Mouse (Mus musculus) spleen, postnatal 10 days (tissue): ENCODE results near the gene Sos2.

Source experiments
- DNase-seq, 2 experiments: peaks; one replicate each; pipeline ENCODE4 v3.0.0; 2021 to 2022; ENCODE audit warnings: low spot score in 2 of 2

Gene Sos2

DNA sequence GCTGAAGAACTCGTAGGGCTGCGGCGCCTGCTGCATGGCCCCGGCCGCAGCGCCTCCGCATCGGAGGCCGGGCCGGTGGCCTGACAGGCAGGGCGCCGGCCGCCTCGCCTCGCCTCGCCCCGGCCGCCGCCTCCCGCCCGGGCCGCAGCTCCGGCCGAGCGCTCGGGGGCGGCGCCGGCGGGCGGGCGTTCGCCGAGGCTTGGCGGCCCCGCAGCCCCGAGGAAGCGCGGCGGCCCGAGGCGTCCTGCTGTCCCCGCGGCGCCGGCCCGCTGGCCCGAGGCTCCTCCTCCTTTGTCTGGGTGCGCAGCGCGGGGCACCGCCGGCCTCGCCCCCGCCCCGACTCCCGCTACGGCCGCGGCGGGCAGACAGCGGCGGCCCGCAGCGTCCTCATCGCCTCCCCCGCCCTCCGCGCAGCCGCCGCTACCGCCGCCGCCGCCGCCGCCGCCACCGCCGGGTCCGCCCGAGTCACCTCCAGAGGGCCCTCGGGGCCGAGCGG lies at the start of gene Sos2:
Gene Sos2 (minus strand): TSS at position 287 of the 496 bp plus-strand sequence.
- DNase-seq, result peak in 1 of 2 experiments; percentile 72

DNA sequence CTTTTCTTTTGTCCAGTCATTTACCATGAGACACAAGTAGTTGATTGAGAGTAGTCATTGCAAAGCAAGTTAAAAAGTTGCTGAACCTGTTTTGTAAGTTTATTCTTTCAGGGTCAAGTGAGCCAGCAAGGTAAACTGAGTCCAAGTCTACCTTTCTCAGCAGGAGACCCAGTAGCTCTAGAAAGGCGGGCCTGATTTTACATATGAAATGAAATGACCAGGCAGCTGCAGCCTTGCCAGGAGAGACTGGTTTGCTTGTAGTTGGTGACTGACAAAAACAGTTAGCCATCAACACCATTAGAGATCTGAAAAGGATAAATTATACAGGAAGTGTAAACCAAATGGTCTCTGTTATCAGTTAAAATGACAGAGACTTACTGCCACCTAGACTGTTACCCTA lies 48.7 kb upstream of the Sos2 start:
- DNase-seq, result no peak

DNA sequence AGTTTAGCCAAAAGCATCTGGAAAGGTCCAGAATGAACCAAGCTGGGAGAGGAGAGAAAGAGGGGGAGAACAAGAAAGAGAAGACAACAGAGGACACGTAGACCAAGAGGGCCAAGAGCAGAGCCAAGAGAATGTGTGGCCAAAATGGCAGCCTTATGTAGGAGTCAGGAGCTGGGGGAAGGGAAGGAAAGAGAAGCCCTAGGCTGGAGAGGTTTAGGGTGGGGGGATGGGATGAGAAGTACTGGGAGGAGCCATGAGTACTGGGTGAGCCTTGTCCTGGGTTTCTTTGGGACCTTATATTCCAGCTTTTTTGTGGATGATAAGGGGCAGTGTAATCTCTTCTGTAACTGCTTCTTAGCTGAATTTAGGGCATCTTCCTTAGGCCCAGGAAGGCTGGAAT lies 47.6 kb upstream of the Sos2 start:
- DNase-seq, result no peak

DNA sequence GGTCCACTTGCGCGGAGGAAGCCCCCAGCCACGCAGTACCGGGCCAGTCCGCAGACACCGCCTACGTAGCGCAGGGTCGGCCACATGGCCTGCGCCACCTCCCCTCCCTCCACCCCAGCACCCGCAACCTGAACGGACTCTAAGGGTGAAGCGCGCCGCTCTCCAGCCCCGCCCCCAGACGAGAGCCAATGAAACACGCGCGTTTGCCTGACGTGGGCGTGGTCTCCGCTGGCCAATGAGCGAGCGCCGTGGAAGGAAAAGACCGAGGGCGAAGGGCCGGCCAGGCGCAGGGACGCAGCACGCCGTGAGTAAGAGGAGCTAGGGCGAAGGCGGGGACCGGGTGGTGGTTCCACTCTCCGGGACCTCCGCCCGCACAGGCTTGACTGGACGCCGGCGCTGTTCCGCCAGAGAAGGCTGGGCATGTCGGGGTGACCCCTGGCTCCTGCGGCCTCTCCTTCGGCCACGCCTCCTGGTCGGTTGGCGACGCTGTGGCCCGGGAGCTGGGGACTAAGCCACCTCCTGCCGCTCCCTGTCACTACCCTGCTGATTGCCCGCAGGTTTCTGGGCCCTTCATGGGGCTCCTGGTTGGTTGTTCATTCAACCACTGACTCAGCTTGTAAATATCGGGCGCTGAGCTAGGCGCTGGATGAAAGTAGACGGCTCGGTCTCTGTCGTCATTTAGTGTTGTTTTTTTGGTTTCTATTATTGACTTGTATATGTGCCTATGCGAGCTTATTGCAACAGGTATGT lies 43.2 kb upstream of the Sos2 start, which contains the start of the genes L2hgdh and Atp5s:
Gene L2hgdh (minus strand): TSS at position 163 of the 750 bp plus-strand sequence.
Gene Atp5s (plus strand): TSS at position 240 of the 750 bp plus-strand sequence.
- DNase-seq, result peak; percentile 96 to 99

DNA sequence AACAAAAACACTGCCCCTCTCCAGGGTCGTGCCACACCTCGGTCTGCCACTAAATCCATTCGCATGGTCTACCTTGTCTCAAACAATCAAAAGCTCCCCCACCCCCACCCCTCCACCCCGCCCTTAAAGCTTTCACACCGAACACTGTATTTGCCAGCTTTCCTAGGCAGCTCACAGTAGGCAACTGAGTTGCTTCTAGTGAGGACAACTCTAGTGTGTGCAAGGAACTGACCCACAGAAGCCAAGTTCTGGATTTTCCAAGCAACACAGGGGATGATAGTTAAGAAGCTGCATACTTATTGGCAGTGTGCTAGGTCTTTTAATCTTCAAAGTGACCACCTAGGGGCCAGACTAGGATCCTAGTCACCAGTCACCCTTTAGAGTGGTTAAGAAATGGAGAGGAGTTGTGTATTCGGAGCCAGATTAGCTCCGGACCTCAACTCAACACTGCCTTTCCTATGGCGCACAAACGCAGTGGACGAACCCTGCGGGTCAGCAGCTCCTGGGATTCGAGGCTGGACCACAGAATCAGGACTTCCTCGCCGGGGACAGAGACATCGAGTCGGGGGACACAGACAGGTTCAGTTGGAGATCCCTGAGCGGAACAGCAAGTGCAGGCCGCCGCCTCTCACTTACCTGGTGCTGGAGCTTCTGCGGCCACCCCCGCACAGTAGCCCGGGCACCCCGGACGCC lies 42.5 kb upstream of the Sos2 start:
- DNase-seq, result no peak

DNA sequence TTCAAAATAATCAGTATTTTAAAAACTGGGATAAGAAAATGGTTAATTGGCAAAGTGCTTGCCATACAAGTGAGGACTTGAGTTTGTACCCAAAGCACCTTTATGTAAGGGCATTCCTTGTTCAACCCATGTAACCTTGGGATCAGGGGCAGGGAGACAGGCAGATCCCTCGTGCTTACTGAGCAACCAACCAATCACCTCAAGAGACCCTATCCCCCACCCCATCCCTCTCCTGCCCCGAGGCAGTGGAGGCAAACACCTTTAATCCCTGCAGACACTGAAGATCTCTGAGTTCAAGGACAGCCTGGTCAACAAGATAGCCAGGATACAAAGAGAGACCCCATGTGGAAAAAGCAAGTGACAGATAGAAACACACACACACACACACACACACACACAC lies 41.7 kb upstream of the Sos2 start:
- DNase-seq, result no peak

DNA sequence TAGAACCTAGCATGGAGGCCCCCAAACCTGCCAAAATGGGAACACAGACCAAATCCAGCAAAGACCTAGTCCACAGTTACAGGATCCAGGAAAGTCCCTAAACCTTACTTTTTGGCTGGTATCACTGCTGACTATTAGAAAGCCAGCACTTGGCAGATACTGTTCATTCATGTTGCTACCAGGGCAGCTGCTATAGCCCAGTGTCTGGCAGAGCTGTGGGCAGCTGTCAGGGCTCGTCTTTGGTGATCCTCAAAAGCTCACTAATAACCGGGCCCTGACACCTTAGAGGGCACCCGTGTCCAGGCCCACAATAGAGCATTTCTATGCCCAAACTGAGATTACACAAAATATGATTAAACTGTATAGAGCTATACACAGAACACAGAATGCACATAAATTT lies 41.2 kb upstream of the Sos2 start:
- DNase-seq, result no peak

DNA sequence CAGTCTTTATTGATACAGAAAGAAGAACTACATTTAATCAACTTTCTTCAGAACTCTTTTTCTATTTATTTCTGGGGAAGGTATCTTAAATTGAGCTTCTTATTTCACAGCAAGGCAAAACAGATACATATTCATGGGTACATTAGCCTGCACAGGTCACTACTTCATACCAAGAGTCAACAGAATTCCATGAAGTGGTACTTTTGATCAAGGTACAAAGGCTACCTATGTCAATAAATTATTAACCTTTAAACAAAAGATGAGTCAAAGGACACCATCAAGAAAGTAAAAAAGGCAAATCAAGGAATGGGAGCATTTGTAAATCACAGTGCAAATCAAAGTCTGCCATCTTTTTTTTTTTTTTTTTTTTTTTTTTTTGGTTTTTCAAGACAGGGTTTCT lies 32.0 kb upstream of the Sos2 start:
- no peak for DNase-seq

DNA sequence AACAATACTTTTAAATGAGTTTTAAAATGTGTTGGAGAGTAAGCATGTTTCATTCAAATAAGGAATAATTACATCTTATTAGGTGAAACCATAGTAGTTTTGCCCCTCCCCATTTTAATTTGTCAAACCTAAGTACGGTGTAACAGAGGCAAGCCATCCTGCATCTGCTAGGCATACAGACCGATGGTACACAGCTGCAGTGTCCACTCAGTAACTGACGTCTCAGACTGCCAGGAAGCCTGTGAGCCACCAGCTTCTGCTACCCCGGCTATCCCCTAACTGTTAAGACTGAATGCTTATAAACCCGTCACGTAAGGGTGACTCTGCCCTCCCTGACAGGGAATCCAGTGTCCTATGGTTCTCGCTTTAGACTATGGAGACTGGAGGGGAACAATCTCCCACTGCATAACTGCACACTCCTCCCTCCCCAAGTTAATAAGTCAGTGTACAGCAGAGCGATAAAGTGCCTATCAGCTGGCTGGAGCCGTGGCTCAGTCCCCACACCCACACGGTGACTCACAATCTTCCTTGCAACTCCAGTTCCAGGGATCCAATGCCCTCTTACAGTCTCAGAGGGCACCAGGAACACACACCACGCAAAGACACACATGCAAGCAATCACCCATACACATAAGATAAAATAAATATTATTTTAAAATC lies 23.3 kb upstream of the Sos2 start:
- DNase-seq, result no peak

DNA sequence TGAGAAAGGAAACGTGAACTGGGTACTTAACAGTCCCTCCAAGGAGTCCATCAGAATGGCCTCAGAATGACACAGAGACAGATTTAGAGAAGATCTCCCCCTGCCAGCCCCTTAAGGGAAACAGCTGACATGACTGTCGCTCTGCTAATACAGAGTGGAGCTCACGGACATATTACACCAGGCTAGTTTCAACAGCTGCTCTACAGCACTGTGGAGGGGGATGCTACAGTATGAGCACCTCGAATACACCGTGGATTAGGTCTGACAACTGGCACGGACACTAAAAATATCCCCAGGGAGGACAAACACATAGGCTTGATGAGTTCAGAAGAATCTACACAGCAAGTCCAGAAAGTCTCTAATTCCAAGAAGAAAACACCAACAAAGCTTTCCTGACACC lies 16.7 kb upstream of the Sos2 start:
- DNase-seq, result no peak

DNA sequence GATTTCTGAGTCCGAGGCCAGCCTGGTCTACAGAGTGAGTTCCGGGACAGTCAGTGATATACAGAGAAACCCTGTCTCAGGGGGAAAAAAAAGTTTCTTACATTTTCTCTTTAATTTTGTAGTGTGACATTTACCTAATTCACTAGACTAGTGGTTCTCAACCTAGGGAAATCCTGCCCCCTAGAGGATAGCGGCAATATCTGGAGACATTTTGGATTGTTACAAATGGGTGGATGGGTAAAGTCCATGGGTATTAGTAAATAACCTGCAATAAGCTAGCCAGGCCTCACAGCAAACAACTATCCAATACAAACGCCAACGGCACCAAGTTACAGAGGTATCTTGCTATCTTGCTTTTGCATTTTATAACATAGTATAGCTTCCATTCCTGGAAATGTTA lies 15.1 kb upstream of the Sos2 start:
- DNase-seq, result peak; percentile 28 to 72

DNA sequence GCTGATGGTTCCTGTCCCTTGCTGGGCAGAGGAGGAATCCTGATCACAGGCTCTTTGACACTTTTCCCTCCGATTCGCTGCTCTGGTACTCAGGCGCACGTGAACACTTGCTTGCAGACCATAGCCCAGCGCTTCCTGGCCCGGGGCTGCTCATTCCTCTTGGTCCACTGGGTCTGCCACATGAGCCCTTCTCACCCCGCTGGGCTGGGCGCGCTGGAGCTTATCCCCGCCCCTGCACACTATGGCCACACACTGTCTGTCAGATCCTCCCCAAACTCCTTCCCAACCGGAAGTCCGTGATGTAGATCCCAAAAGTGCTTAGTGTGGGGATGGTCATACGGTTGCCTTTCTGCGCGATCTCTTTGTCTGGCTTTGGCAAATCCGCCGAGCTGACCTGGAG lies 11.8 kb upstream of the Sos2 start:
- DNase-seq, result no peak

DNA sequence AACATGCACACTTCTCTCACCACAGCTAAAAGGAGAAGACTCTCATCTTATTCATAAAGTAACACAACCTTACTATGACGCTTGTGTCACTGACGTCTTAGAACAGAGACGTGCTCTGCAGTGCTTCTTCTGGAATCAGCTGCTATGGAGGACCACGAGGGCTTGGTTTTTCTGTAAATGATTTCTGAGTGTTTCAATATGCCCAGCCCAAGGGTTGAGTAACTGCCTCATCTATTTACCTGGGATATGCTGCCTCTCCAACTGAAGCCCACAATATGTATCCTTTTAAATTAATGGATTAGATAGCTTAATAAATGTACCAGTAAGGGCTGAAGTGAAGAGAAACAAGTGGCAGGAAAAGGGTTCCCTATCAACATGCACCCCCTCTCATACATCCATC lies 9.1 kb upstream of the Sos2 start:
- DNase-seq, result no peak

DNA sequence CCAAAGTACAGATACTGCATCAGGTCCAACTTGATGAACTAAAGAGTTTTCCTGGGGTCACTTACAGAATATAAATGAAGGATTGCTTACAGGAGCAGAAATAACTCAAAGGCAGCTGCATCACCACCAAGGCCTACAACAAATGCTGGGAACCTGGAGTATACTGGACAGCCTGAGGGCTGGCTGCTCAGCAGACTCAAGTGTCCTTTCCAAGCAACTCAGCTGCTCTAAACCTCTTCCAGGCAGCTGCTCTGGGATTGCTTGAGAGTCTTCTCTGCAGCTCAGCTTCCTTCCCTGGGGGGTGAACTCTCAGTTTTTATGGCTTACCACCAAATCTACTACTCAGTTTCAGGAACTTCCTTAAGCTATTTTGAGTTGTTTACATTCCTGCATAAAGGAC lies 7.4 kb upstream of the Sos2 start:
- DNase-seq, result no peak

DNA sequence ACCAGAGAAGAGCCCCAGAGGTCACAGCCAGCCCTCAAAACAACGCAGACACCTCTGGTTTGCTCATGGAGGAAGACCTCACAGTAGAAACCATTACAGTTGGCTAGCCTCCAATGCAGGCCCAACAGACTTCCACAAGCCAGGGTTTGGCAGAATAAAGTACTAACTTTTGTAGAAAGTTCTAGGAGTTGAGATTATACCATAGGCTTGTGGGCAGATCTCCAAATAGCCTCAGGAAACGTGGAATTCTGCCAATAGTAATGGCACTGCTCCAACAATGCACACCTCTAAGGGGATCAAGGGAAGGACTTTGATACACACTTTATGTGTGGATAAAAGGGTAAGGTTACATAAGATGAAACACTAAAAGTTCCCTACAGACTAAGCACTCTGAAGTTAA lies 6.7 kb upstream of the Sos2 start:
- no peak for DNase-seq

DNA sequence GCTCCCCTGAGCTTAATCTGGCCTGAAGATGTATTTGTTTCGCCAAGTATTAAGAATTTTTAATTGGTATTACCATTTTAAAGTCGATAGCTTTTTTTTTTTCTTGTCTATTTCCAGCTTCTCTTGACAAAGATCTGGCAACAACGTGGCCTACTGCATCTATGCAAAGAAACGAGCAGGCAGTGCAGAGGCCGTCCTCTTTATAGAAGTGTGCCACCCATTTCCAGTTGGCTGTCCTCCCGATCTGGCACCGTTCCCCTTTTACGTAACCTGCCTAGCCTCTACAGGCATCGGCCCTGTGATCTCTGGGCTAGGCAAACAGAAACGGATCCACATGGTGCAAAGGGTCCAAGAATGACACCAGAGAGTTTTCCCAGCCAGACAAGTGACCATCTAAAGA lies 1.9 kb upstream of the Sos2 start:
- DNase-seq, result peak; percentile 53 to 84

DNA sequence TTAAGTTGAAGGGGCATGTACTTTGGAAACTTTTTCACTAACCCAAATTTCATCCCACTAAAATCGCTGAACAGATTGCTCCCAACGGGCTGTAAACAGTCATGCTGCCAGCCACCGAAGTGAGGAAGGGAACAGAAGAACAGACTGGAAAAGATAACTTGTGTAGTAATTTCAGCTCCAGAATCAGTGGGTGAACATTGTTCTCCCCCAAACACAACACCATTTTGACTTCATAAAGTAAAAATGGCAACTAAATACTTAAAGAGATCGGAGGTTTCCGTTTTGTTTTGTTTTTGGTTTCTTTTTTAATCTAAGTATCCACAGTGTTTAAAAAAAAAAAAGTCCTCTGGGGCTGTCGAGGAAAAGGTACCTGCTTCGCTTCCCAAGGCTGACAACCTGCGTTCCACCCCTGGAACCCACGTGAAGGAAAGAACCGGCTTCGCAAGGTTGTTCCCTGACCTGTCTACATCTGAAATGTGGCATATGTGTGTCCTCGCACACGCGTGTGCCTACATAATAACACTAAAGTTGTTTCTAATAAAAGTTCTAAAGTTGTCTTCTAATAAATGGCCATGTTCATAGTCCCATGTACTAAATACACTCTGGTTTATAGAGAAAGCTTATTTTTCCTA lies 1.3 kb upstream of the Sos2 start:
- peak; percentile 21 to 31 for DNase-seq

DNA sequence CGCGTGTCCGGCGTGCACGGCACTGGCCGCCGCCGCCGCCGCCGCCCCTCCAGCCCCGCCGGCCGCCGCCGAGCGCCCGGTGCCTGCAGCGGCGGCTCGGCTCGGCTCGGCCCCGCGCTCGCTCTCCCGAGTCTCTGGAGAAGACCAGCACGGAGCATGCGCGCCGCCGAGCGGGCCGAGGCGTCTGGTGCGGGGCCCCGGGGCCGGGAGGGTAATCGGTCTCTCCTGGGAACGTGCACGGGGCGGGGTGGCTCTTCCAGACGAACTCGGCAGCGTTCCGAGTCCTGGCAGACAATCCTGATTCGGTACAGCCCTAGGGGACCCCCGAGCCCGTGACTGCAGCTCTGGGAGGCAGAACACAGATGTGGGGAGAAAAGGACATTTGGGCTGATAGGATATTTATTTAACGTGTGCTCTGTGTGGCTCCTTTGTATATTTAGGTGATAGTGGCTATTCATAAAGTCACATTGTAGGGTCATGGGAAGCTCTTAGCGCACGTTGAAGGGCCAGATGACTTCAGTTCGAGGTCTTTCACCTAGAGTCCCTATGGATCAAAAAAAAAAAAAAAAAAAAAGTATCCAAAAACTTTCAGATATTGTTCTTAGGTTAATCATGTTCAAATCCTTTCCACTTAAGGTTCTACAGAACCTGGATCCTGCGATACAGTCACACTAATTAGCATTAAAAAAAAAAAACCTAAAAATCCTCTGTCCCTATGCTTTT lies 574 bp upstream of the Sos2 start:
- DNase-seq, result peak; percentile 79 to 88

DNA sequence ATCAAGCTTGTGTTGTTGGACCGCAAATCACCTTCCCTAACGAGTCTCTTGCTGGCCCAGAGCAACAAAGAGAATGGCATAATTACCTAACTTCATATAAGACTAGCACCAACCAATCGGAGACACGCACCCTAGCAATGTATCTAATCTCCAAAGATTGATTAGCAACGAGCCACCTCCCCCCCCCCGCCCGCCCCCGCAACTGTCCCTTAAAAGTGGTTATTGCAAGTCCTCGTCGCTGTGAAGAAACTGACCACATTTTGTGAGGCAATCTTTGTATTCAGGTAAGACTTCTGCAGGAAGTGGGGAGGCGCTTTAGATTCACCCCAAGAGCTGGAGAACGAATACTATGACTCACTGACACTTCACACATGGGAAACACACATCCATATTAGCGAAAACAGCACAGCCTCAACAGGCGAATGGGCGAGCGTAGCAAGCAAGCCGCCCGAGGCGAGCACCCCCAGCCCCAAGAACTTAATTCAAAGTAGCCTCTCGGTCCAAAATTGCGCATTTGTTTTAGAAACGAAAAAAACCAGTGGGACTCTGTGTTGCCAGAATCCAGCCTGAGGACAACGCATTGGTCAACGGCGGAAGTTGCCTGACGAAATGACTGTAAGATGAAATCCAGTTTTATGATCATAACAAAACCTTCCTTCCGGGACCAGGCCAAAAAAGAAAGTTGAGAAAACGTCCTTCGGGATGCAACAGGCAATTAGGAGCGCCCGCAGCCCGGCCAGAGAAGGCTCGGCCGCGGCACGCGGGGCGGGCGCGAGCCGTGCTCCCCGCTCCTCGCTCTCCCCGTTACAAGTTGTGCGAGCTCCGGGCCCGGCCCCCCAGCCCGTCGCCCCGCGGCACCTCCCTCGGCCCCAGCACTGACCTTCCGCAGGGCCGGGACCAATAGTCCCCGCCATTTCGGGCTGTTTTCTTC lies 752 bp downstream of the Sos2 start:
- DNase-seq, result peak; percentile 61 to 76

DNA sequence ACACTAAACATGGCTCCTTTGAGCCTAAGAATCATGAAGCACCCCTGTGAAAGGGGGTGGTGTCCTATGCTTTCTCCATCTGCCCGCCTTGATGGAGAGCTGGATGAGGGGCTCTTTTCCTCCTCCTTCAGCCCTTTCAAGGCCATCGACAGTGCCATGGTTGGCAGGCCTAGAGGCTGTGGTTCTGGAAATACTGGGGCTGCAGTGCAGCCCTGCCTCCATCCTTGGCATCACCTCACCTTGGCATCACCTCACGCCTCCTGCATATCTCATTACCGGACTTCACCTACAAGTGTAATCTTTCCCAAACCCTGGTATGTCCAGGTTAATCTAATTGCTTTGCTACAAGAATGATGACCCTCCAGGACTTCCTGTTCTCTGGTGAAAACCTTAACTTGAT lies 5.5 kb downstream of the Sos2 start:
- DNase-seq, result no peak
